Mouse (Mus musculus) kidney, postnatal 10 days (tissue): ENCODE results near the gene V1ra8.
"Not testable (repeated sequence)": the region's sequence is repeated elsewhere in the genome, so short reads cannot be mapped to it uniquely, and the experiment has no call there.

Experiments used
- DNase-seq: peaks from one replicate; pipeline ENCODE4 v3.0.0; 2021; ENCODE audit warnings: mixed read lengths

Gene V1ra8

DNA sequence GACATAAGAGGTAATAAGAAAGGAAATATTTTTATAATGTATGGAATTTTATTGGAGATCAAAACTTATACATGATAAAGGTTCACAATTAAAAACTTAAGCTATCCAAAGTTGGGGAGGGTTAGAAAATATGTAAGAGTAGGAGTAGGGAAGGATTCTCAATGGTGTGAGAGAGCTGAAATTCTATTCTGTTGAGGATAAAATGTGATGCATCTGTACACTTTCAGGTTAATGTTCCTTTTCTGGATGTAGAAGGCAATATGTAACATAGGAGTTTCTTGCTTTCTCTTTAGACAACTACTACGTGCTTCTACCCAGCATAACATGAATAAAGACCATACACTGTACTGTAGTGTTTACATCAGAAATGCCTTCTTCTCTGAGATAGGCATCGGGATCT lies at the start of gene V1ra8:
TSS of gene V1ra8 (plus strand) at position 301 of the 400 bp plus-strand sequence.
- DNase-seq, result not testable (repeated sequence)

DNA sequence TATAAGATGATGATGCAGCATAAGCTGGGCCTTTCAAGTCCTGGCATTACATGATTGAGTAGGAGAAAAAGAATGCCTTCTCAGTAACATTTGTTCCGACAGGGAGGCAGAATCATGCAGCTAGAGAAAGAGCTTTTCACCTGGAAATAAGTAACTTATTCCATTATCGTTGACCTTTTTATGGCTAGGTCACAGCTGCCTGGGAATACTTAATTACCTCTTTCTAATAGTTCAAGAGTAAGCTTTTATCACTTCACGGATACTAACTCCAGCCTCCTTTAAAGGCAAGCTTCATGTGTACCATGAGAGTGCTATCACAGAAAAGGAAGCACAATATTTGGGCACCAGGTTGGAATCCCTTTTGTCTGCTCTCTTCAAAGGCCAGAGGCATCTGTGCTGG lies 42.5 kb upstream of the V1ra8 start:
- no peak for DNase-seq

DNA sequence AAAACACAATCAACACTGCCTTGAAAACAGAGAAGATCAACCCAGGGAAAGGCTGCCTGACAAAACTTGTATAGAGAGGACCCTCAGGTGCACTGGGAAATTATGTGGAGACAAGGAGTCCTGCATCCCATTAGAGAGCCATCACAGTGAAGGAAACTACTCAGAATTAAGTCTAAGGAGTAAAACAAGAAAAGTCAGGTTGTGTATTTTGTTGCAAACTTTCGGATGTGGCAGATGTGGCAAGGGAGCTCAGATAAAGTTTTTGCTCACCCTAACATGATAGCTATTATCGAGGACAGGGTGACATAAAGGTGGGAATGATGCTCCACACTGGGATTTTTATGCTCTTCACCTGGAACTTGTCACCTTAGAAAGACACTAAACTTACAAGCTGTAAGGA lies 28.1 kb upstream of the V1ra8 start, which contains the start of gene Vmn1r52:
TSS of gene Vmn1r52 (plus strand) at position 301 of the 400 bp plus-strand sequence.
- DNase-seq, result no peak

DNA sequence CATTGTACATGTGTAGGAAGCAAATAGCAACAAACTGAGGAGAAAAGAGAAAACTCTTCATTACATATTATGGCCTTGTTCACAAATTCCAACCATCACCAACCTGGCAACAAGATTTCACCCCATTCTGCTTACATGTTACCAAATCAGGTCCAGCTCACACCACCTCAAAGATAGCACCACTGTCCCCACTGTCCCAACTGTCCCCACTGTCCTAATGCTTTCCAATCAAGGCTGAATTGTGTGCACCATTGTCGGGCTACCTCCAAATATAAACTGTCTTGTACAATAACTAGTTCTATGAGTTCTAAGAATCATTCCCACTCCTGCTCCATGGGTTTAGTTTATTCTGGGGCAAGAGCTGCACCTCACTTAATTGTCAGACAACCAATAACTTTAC lies 21.7 kb downstream of the V1ra8 start, which contains the start of gene Vmn1r53:
TSS of gene Vmn1r53 (minus strand) at position 101 of the 400 bp plus-strand sequence.
- DNase-seq, result no peak

DNA sequence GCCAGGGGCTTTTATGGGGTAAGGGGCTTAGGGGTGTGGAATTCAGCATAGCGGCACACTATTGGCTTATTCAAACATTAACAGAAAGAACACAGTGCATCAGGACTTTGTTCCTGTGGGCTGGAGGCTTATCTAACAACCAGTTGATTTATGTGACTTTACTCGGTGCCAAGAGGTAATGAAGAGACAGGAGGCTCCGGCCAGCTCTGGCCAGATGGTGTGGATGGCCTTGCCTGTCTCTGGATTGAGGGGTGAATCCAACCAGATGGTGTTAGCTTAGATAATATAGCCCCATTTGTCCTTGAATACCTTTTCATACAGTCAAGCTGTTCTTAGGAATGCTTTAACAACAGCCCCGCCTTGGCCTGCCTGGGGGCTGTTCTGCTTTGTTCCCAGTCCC lies 29.5 kb downstream of the V1ra8 start:
- DNase-seq, result not testable (repeated sequence)

DNA sequence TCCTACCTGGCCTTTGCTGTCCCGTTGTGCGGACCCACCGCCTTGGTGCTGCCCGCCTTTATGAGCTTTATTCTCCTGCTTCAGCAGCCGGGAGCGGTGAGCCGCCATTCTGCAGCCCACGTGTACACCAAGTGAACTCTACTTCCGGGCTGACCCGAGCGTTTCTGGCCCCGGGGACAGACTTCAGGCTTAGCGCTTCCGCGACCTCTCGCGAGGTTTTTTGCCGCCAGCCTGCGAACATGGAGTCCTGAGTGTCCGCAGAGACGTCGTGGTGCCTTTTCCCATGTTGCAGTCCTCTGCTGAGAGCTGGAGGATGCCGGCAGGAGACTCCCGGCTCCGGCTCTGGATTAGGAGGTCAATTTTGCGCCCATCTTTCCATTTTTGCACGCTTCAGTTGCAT lies 30.1 kb downstream of the V1ra8 start:
- DNase-seq, result no peak

DNA sequence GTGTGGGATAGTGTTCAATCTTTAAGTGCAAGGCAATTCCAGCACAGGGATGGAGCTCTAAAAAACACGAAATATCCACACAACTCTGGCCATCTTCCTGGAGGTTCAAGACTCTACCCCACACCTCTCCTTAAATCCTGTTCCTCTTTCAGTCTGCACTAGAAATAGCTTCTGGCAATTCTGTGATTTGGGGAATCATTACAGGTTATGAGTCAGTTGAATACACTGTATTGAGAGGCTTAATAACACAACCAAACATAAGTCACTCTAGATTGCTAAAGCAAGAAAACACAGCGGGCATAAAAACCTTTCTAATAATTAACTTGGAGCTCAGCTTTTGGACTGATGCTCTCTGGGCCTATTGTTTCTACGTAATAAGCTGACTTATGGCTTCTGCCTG lies 41.4 kb downstream of the V1ra8 start:
- no peak for DNase-seq

DNA sequence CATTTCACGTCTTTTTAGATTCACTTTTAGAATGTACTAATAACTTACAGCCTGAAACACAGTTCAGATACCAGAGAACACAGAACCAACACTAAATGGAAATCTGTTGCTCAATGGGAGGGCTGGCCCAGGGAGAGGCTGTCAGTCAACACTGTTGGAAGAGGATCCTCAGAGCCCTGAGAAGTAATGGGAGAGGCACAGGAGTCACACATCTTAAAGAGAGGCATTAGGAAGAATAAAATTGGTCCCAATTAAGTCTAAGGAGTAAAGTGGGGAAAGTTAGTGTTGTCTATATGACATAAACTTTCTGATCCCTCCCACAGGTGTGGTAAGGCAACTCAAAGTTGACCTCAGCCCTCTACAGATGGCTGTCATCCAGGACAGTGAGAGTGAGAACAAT lies 43.4 kb downstream of the V1ra8 start, which contains the start of gene Vmn1r54:
TSS of gene Vmn1r54 (plus strand) at position 301 of the 400 bp plus-strand sequence.
- no peak for DNase-seq
